Mouse (Mus musculus): ENCODE results near the gene Tnni3.
"Not testable (repeated sequence)": the region's sequence is repeated elsewhere in the genome, so short reads cannot be mapped to it uniquely, and the experiment has no call there.

The Tnni3 gene

DNA sequence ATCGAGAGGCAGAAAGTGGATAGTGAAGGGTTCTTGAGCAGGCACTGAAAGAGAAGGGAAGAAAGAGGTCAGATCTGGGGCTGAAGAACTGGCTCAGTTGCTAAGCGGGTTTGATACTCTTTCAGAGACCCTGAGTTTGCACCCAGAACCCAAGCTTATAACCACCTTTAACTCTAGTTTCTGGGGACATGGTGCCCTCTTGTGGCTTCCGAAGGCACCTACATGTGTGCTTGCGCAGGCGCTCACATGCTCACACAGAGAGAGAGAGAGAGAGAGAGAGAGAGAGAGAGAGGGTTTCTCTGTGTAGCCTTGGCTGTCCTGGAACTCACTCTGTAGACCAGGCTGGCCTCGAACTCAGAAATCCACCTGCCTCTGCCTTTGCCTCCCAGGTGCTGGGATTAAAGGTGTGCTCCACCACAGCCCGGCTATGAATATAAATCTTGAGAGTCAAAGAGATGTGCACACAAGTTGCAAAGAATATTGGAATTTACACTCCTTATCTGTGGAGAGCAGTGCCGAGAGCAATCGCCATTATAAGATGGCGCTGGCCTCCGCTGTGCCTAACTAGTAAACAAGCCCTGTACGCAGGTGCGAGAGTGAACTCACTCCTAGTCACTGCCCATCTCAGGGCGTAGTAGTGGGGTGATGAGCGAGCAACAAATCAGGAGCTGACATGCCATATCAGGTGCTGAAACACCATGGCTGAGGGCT, at the start of gene Tnni3:
Tnni3 (minus strand) TSS at position 18 of the 711 bp plus-strand sequence.
- DNase-seq: peak; percentile 47

DNA sequence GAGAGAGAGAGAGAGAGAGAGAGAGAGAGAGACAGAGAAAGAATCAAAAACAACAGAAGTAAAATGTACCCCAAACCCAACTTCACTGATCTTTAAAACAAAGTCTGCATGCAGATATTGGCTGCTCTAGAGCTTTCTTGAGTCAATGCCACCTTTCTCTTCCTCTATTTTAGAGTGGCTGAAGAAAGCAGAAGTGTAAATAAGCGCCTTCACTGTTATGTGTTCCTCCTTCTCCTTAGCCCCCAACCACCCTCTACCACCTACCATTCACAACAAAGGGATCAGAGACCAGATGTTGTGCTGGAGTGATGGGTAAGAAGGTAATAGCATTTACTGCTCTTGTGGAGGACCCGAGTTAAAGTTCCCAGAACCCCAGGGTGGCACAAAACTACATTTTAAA, 48.3 kb upstream of the Tnni3 start:
- DNase-seq: not testable (repeated sequence)

DNA sequence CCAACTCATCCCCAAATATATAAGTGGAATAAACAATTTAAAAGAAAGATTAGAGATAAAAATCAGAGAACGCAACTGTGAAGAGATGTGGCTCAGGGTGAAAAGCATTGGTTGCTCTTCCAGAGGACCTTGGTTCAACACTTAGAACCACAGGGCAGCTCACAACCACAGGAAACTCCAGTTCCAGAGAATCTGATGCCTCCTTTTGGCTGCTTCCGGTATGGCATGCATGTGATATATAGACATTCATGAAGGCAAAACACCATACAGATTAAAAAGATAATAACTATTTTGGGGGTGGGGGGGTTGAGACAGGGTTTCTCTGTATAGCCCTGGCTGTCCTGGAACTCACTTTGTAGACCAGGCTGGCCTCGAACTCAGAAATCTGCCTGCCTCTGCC, 38.6 kb upstream of the Tnni3 start:
- DNase-seq: no peak

DNA sequence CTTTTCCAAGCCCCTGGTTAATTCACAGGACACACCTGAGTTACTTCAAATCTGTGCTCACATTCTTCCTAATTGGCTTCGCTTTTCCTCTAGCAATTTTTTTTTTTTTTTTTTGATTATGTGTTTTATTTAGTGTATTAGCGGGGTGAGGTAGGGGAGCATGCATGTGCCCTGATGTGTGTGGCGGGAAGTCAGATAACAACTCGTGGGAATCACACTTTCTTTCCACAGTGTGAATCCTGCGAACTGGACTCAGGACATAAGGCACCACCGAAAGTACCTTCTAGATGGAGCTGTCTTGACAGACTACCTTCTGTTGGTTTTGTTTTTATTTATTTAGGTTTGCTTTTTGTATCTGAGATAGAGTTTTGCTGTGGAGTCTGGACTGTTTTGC, 33.1 kb upstream of the Tnni3 start:
- no peak for DNase-seq

DNA sequence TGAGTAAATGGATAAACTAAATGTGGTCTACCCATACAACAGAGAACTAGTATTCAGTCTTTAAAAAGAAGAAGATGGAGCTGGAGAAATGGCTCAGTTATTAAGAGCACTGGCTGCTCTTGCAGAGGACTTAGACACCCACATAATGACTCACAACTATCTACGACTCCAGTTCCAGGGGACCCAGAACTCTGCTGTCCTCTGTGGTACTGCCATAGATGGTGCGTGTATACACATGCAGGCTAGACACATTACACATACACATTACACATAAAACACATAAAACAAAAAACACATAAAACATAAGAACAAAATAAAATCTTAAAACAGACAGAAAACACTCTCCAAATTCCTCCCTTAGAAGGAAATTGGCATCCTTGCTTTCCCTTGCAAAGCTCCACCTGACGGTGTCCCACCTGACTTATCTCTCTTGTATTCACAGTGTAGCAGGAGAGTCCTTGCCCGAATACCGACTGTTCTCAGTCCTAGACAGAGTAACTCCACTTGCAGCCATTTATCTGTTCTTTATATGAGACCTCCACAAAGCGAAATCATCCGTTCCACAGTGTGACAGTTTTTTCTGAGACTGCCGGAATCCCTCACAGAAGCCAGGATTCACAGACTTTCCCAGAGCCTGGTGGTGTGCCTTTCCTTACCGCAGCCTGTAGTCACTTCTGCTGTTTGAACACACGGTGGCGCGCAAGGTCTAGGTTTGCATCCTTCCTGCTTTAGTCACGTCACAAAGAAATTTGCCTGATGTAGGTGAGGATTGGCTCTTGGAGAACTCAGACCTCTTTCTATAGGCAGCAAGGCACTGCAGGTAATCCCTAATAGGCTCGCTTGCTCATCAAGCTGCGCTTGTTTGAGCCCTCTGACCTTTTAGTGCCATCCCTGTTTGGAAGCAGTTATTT, 32.5 kb upstream of the Tnni3 start:
- DNase-seq: peak; percentile 74

DNA sequence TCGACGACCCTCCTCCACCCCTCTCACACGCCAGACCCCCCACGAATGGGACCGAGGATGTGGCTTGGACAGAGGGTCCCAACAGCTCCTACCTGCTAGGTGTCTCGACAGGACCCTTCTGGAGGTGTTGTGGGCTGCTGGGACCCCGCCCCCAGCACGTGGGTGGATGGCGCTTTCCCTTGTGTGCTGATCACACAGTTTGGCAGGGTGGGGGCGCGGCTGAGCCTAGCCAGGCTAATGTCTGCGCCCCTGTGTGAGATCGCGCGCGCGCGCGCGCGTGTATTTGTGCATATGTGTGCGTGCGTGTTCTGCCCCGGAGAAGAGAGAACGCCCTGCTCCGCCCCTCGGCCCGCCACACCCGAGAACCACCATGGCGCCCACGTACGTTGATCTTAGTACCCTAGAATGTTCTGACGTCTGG, 23.2 kb upstream of the Tnni3 start, which contains the start of gene Syt5:
Syt5 (minus strand) TSS at position 321 of the 421 bp plus-strand sequence.
- DNase-seq: no peak

DNA sequence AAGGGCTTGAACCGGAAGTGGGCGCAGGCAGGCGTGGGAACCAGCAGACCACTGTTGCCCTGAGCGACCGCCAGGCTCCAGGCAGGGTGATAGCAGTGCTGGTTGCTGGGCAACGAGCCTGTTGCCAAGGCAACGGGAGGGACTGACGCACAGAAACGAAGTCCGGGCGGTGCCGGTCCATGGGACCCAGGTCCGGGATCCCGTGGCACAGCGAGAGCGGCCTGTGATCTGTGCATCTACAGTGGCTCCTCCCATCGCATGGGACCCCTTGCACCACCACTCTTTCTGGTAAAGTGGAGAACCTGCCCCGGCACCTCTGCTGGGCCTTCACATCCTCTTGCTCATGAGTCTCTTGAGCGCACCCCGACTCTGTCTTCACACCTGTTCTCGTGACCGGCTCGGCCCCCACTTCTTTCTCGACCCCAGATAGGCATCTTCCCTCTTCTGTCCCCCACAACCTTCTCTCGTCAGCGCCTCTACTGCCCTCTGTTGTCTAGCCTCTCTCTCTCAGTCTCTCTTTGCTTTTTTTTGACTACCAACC, 22.6 kb upstream of the Tnni3 start:
- DNase-seq: peak; percentile 22

DNA sequence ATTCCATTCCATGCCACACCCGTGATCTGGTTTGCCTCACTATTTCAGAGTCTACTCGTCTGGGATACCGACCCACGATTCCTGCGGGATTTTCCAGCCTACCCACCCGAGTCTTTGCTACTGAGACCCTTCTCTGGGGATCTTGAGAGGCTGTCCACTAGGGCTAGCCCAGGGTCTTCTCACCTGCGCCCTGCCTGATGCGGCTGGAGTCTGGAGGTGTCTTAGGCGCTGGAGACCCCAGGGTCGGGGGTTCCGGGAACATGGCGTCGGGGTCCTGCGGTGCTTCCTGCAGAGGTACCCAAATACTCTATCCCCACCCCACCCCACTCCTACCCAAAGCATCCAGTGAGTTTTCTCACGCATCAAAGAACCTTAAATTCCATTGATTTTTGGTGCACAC, 22.0 kb upstream of the Tnni3 start:
- DNase-seq: no peak

DNA sequence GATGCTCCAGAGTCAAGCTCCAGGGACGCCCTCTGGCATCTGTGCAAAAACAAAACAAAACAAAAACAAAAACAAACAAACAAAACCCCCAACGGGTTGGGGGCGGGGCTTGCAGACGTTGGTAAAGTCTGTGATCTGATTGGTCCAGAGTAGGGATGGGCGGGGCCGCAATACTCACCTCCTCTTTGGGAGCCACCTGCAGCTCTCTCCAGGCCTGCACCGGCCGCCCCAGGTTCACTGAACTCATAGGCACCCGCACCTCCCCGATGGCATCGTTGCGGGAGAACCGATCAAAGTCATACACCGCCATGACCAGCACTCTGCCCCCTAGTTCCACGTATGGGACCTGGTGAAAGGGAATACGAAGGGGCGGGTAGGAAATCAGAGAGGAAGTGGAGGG, 18.0 kb upstream of the Tnni3 start:
- no peak for DNase-seq

DNA sequence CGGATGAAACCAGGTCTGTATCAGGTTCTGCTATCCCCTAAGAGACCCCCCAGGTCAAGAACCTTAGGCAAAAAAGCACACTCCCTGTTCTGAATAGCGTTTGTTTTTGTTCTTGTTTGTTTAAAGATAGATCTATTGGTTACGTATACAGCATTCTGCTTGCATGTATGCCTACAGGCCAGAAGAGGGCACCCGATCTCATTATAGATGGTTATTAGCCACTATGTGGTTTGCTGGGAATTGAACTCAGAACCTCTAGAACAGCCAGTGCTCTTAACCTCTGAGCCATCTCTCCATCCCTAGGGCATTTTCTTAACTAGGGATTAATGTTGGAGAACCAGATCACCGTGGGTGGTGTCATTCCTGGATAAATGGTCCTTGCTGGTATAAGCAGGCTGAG, 17.3 kb upstream of the Tnni3 start:
- no peak for DNase-seq

DNA sequence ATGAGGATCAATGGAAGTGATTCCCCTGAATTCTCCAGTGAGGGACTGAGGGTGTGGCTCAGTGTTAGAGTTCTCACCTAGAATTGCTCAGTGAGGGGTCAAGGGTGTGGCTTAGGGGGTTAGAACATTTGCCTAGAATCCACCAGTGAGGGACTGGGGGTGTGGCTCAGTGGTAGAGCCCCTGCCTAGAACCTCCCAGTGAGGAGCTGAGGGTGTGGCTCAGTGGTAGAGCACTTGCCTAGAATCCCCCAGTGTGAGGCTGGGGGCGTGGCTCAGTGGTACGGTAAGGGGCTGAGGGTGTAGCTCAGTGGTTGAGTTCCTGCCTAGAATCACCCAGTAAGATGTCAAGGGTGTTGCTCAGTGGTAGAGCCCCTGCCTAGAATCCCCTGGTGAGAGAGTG, 15.0 kb upstream of the Tnni3 start:
- DNase-seq: no peak

DNA sequence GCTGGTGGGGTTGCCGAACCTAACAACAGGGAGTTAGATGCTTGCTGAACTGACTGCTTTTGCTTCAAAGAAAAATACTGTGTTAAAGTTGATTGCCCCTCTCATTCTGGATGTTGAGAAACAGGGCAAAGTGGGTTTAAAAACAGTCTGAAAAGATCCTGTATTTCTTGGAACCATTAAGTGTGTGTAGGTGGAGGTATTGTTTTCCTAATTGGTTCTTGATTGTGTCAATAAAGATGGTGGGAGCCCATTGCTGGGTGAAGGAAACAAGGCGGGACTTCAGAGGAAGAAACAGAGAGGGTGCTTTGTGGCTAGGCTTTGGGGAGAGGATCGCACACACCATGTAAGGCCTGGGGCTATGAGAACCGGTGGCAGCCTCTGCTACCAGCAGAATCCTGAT, 13.2 kb upstream of the Tnni3 start:
- no peak for DNase-seq

DNA sequence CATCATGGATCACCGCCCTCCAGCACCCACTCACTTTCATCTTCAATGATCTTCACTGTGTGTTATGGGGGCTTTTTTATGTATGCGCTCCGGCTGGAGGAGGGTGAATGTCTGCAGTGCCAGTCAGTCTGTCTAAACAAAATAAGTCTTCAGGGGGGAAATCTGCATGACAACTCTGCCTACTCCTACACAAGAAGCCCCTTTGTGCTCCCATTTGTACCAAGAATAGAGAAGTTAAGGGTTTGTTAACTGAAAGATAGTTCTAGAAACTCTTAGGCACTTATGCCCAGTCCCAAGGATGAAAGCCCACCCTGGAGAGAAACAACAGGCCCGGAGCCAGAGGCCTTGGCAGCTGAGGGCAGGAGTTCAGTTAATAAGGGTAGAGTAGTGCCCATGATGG, 12.3 kb upstream of the Tnni3 start:
- DNase-seq: no peak

DNA sequence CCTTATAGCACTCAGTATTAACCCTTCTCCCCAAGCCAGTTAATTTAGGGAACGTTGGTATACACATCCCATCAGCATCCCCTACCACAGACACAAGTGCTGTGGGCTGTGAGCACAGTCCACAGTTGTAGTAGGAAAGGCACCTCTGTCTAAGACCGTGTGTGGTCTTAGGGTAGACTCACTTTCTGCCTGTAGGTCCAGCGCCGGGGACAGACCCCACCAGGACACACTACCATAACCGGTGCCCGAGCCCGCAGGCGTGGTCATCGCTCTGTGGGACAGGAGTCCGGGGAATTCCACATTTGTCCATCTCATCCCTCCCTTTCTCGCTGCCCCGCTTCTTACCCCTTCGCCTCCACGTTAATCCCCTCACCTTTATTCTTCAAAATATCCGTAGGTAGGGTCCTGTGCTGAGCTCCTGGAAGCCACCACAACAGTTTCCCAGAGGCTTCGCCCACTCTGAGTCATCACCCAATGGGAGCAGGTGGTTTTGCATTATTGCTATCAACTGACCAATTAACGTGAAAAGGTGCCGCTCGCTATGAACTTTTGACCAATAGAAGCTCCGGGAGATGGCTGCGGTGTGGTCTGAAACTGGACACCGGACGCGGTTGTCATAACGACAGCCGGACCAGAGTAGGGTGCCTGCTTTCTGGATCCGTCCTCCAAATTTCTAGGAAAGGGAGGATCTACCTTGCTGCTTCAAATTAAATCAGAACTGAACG, 8.1 kb upstream of the Tnni3 start, which contains the start of gene Dnaaf3:
Dnaaf3 (minus strand) TSS at position 449 of the 725 bp plus-strand sequence.
- DNase-seq: peak; percentile 84

DNA sequence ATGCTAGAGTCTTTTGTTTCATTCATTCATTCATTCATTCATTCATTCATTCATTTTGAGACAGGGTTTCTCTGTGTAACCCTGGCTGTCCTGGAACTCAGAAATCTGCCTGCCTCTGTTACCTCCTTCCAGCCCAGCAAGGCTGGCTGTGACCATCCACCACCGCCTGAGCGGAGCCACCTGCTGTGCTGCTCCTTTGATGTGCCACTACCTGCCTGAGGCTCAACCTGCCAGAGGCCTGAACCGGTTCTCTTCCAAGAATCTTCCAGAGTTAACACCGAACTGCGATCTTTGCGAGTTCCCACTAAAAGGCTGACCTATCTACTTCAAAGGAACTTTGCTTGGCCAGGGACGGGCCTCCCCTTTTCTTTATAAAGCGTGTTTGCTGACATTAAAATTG, 6.1 kb upstream of the Tnni3 start:
- DNase-seq: not testable (repeated sequence)

DNA sequence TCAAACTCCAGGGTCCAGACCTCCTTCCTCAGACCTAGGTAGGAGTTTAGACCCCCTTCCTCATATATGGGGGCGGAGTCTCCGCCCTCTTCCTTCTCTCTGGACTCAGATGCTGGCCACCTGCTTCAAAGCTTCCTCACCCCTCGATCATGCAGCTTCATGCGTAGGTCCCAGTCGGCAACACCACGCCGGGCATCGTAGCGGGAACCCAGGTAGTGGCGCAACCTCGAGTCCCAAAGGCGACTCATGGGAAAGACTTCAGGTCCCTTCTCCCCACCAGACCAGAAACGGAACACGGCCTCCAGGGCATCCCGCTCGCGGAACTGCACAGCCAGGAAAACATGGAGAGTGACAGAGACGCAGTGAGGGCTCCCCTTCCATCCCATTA, 3.3 kb upstream of the Tnni3 start:
- no peak for DNase-seq

DNA sequence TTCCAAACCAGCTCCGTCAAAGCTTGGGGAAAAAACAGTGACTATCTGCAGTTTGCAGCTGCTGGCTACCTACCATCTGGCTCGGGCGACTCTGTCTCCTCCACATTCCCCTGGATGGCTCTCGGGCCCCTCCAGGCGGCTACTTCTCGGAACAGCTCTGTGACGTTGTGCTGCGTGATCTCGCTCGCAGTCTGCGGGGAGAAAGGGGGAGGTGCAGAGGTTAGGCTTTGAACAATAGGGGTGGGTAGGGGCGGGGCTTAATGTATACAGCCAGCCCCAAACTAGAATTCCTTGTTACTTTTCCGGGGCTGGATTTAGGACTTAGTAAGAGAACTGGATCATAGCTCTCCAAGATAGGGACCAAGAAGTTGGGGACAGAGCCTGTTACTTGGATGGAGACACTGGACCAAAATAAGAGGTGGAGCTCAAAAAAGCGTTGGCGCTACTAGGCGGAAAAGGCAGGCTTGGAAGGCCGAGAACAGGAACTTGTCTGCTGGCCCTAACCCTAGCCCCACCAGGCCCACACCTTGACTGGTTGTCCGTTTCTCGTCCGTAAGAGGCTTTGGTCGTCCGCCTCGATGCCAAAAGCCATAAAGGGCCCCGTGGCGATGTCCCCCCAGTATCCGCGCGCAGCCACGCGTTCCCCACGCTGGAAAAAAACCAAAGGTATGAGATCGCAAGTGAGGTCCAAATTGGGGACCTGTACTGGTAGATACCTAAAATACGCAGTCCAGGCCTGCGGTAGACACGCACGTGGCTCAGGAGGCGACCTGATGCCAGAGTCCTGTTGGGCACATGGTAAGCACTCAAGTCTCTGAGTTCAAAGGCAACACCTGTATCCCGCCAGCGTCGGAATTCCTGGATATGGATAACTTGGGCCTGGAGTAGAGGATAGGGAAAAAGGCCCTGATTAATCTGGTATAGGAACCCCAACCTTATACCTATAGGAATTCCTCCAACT, 2.6 kb upstream of the Tnni3 start:
- peak; percentile 58 for DNase-seq

DNA sequence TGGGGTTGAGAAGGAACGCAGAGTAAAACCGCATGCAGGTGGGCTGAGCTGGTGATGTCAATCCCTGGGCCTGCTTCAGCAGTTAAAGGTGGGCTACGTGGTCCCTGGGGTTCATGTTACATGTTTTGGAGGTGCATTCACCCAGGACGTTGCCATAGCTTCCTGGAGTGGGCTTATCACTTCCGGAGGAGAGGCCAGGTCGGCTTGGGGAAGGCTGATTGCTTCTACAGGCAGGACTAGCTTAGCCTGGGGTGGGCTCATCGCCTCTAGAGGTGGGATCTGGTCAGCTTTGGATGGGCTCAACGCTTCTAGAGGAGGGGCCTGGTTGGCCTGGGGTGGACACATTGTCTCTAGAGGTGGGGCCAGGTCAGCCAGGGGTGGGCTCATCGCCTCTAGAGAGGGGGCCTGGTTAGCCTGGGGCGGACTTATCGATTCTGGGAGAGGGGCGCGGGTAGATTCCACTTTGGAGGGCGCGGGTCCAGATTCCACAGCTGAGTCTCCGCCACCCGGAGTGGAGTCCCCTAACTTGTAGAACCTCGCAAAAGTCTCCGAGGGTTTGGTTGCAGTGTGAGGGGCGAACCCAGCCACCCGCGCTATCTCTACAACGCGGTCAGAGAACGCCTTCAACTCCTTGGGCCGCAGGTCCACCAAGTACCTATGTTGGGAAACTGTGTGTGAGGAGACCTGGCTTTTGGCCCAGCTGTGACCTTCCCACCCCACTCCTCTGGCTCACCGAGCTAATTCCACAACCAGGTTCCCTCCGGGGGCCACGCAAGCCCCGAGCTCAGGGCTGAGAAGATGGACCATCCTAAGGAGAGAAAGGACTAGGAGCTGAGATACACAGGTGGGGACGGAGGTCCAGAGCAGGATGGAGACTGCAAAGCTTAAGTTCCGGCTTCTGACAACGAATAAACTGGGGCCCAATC, 561 bp downstream of the Tnni3 start:
- no peak for DNase-seq

DNA sequence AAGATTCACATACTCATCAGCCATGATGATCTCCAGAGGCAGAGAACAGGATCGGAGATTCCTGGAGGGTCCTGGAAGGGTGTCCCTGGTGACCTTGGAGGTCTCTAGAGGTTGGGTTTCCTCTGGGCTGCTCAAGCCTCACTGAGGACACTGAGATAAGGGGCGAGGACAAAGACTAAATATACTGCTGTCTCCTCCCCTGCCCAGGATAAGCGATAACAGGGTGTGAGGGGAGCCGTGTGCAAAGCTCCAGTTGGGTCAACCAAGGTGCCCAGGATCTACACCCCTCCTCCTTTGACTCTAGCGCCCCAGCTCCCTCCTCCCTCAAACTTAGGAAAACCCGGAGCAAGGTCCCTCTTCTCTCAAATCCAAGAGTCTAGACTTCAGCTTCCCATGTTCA, 1.7 kb downstream of the Tnni3 start:
- no peak for DNase-seq

DNA sequence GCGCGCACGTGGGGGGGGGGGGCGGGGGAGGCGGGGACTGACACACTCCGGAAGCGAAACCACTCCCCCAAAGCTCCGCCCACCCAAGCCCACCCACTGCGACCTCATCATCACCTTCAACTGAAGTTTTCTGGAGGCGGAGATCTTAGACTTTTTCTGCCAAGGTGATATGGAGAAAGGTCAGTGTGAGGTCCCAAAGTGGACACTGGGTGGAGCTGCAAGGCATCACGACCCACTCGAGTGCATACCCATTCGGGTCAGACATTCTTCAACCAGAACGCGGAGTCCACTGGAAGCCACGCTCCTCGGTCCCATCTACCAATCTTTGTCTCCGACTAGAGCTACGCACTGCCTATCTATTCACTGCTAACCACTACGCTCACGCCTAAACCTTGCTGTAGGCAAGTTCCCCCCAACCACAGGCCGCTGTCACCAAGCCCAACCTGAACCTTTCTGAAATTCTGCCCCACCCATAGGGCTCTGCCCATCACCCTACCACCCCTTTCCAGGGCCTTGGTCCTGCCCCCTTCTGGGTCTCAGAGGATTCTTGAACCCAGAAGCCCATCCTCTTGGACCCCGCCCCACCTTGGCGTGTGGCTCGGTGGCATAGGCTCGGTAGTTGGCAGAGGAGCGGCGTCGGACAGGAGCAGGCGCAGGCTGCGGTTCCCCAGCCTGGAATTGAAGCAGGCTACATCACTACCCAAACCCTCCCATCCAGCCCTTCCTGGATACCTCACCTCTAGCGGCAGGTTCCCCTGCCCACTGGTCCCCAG, 2.6 kb downstream of the Tnni3 start:
- DNase-seq: no peak

Measured in kidney, adult 9 months (tissue).